Mouse (Mus musculus) neural tube, embryonic 14.5 days (tissue): ENCODE results near the gene Cpsf7. TPM values are rescaled to one million over a fixed set of nuclear protein-coding genes. Genes with fewer than 3 reads are reported as not detected.

Experiments used
- ATAC-seq: fragments of 200-750 bp; cut with Nextera tagmentation; 2 replicates; pipeline ENCODE4 v1.8.0; 2017; ENCODE audit warnings: low read depth, mild to moderate bottlenecking, moderate TSS enrichment, moderate library complexity
- H3K27ac ChIP-seq: fragments of 300-500 bp; sonication (generic); 2 replicates; pipeline ENCODE4 v1.5.1; 2014; ENCODE audit warnings: low read depth, mild to moderate bottlenecking, control low read depth, low read length, moderate library complexity, mixed read lengths
- H3K27me3 ChIP-seq: fragments of 300-500 bp; sonication (generic); 2 replicates; pipeline ENCODE4 v1.6.1; 2014; ENCODE audit warnings: low read length; ENCODE audit not compliant: control insufficient read depth, insufficient read depth
- H3K36me3 ChIP-seq: fragments of 300-500 bp; sonication (generic); 2 replicates; pipeline ENCODE4 v1.6.1; 2014; ENCODE audit warnings: low read length, mixed read lengths; ENCODE audit not compliant: control insufficient read depth, insufficient read depth
- H3K4me1 ChIP-seq: fragments of 300-500 bp; sonication (generic); 2 replicates; pipeline ENCODE4 v1.6.1; 2014; ENCODE audit warnings: low read length; ENCODE audit not compliant: control insufficient read depth, insufficient read depth
- H3K4me2 ChIP-seq: fragments of 300-500 bp; sonication (generic); 2 replicates; pipeline ENCODE4 v1.6.1; 2014; ENCODE audit warnings: mild to moderate bottlenecking, low read depth, low read length, control low read depth
- H3K4me3 ChIP-seq: fragments of 300-500 bp; sonication (generic); 2 replicates; pipeline ENCODE4 v1.5.1; 2014; ENCODE audit warnings: low read depth, low read length, control low read depth, mixed read lengths
- H3K9ac ChIP-seq: fragments of 300-500 bp; sonication (generic); replicated peaks from 2 replicates; pipeline ENCODE4 v1.6.1; 2014; ENCODE audit warnings: low read depth, mild to moderate bottlenecking, control low read depth, low read length, mixed read lengths
- H3K9me3 ChIP-seq: fragments of 300-500 bp; sonication (generic); 2 replicates; pipeline ENCODE4 v1.6.1; 2016; ENCODE audit warnings: low read length; ENCODE audit not compliant: control insufficient read depth
- WGBS: fragments of 180-500 bp; shearing (Covaris S2); extraction: QIAGEN DNeasy Blood & Tissue Kit; methylation state at CpG from one replicate; pipeline ENCODE4 v1.1.7; 2014; 5-methylcytosine and 5-hydroxymethylcytosine counted together
- polyA plus RNA-seq: library from polyadenylated mRNA; unstranded; fragments of >200 nt; fragmentation: Nextera tagmentation; extraction: Ambion mirVana; gene quantifications from 2 replicates; pipeline ENCODE4 v1.2.1, GENCODE M21; 2014

Cpsf7 gene
- polyA plus RNA-seq, 1 experiment from 2014 or later, result 61.7 TPM

DNA sequence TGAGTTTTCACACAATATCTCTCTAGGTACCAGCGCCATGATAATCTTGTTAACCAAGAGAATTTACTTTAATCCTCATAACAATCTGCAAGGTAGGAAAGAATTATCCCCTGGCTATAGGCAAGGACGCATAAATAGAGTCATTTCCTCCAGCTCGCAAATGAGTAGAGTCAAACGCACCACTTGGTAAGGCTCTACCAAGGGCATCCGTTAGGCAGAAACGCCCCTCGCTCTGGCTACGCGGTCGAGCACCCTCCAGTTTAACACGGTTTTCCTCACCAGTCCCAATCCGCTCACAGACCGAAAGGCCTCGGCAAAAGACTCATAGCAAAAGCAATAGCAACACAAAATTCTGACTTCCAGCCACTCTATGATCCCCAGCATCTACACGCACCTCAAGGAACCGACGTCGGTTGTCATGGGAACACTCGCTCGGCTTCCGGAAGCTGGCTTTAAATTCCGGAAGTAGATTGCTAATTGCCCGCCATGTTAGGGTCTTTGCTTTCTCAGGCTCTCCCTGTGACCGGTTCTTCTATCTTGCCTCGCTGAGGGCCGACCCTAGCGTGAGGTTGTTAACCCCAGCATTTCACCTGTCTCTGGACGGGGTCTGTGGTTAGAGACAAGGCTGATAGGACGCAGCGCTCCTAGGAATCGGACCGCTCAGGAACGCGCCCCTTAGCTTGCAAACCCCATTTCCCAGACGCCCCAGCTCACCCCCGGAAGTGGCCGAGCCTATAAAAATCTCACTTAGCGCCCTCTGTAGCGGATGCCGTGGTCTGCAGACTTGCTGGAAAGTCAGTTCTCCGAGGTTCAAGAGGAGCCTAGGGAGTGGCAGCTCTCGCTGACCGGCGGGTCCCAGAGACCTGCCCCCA lies 51.9 kb downstream of the Cpsf7 start, which contains the start of the genes Cyb561a3 and Tmem138:
TSS of gene Cyb561a3 (plus strand) at position 483 of the 872 bp plus-strand sequence.
TSS of gene Tmem138 (minus strand) at position 673 of the 872 bp plus-strand sequence.
- Histone ChIP-seq H3K4me1 (peaks cover 18% of the 10 kb centered on the region), H3K36me3 (peaks cover 9% of the 10 kb centered on the region; the same call in 1 of the 2 replicates), H3K9me3 (no peaks in the 10 kb centered on the region), H3K9ac (peak within 1 kb of the TSS; percentile 55), H3K27ac (peak within 1 kb of the TSS; percentile 82), H3K4me3 (peak within 1 kb of the TSS; percentile 66), H3K4me2 (peak within 1 kb of the TSS; percentile 56), H3K27me3 (no peaks in the 10 kb centered on the region)
- WGBS, result under 1% methylated on average over 44 of the region's 44 CpGs
- ATAC-seq, result peak; percentile 97

DNA sequence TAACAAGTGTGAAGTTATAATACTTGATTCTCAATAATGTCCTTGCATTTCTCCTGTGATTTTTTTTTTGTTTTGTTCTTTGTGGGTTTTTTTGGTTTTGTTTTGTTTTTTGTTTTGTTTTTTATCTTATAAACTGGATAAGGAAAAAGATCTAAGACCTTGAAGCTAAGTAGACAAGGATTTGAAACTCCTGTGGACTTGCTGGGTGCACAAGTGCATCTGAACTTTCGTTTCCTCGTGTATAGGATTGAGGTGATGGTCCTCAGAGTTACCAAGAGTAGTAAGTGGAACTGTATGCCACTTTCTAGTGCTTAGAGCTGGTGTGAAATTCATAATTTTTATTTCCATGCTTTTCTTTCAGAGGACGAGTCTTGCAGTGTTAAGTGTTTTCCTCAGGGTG lies 55.0 kb downstream of the Cpsf7 start:
- ATAC-seq, result no peak
- peaks cover 3% of the 10 kb centered on the region; the same call in 1 of the 2 replicates for H3K36me3 ChIP-seq
- no peaks in the 10 kb centered on the region for H3K9me3 ChIP-seq
- no peak overlapping the region for H3K27ac ChIP-seq
- no peaks in the 10 kb centered on the region for H3K27me3 ChIP-seq
- H3K4me2 ChIP-seq, result no peak overlapping the region
- peaks cover 18% of the 10 kb centered on the region for H3K4me1 ChIP-seq
- 89% methylated on average over 3 of the region's 3 CpGs for WGBS
- no peak overlapping the region for H3K4me3 ChIP-seq
- no peak overlapping the region for H3K9ac ChIP-seq

- ATAC-seq, result no peak
- Histone ChIP-seq H3K4me3 (no peak overlapping the region), H3K9me3 (no peaks in the 10 kb centered on the region), H3K4me2 (no peak overlapping the region), H3K9ac (no peak overlapping the region), H3K27me3 (no peaks in the 10 kb centered on the region), H3K36me3 (0 out of 2 replicates have a peak, but pooled peaks cover 3% of the 10 kb centered on the region), H3K4me1 (peaks cover 15% of the 10 kb centered on the region), H3K27ac (no peak overlapping the region)
- WGBS, result 87% methylated on average over 3 of the region's 3 CpGs
Measured at GRCm38 (mm10) chr19:10580761-10581160, 55.7 kb downstream of the Cpsf7 start.

- Histone ChIP-seq H3K4me1 (0 out of 2 replicates have a peak, but pooled peaks cover 8% of the 10 kb centered on the region), H3K27me3 (no peaks in the 10 kb centered on the region), H3K4me2 (no peak overlapping the region), H3K9me3 (no peaks in the 10 kb centered on the region), H3K4me3 (no peak overlapping the region), H3K9ac (no peak overlapping the region), H3K36me3 (0 out of 2 replicates have a peak, but pooled peaks cover 3% of the 10 kb centered on the region), H3K27ac (no peak overlapping the region)
- ATAC-seq, result no peak
- 88% methylated on average over 6 of the region's 6 CpGs for WGBS
Measured at GRCm38 (mm10) chr19:10581984-10582383, 56.9 kb downstream of the Cpsf7 start.

DNA sequence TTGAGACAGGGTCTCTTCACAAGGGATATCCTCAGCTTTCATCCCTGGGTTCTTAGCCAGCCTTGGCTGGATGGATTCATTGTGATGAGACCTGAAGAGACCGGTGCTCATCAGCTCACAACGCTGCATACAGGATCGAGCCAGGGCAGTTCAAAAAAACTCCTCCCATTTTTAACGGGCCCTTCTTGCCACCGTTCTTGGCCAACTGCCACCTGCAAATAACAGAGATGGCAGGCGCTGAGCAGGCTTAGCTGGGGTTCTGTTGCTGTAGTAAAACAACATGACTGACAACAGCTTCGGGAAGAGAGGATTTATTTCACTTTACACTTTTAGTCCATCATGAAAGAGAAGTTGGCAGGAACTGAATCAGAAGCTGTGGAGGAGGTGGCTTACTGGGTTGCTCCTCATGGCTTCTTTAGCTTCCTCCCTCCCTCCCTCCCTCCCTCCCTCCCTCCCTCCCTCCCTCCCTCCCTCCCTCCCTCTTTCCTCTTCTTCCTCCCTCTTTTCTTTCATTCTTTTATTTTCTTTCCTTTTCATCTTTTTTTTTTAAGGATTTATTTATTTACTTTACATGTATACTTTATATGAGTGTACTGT lies 58.6 kb downstream of the Cpsf7 start:
- Histone ChIP-seq H3K4me3 (no peak overlapping the region), H3K9me3 (no peaks in the 10 kb centered on the region), H3K27me3 (no peaks in the 10 kb centered on the region), H3K36me3 (peaks cover 7% of the 10 kb centered on the region; the same call in 1 of the 2 replicates), H3K27ac (no peak overlapping the region), H3K9ac (no peak overlapping the region), H3K4me1 (no peaks in the 10 kb centered on the region), H3K4me2 (no peak overlapping the region)
- ATAC-seq, result no peak
- WGBS, result 60% methylated on average over 7 of the region's 7 CpGs

DNA sequence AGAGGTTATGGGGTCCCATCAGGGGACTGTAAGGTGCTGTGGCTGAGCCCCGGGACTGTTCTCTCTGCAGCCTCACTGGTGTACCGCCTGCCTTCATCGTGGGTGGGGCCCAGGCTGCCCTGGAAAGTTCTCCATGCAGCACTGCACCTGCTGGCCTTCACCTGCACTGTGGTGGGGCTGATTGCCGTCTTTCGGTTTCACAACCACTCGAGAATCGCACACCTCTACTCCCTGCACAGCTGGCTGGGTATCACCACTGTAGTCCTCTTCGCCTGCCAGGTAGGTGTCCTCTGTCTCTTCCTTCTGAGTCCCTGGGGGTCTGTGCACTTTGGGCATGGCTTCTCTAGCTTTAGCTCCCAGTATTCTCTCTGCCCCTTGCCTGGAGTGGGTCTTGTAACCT lies 60.0 kb downstream of the Cpsf7 start:
- ATAC-seq, result no peak
- Histone ChIP-seq H3K27me3 (no peaks in the 10 kb centered on the region), H3K36me3 (peaks cover 7% of the 10 kb centered on the region; the same call in 1 of the 2 replicates), H3K4me2 (no peak overlapping the region), H3K4me1 (no peaks in the 10 kb centered on the region), H3K4me3 (no peak overlapping the region), H3K9ac (no peak overlapping the region), H3K27ac (no peak overlapping the region), H3K9me3 (no peaks in the 10 kb centered on the region)
- WGBS, result 91% methylated on average over 8 of the region's 8 CpGs

GRCm38 (mm10) chr19:10587231-10587630 lies 62.2 kb downstream of the Cpsf7 start:
- H3K4me3 ChIP-seq, result no peak overlapping the region
- H3K36me3 ChIP-seq, result peaks cover 7% of the 10 kb centered on the region; the same call in 1 of the 2 replicates
- no peaks in the 10 kb centered on the region for H3K27me3 ChIP-seq
- H3K27ac ChIP-seq, result no peak overlapping the region
- no peaks in the 10 kb centered on the region for H3K4me1 ChIP-seq
- no peak for ATAC-seq
- 89% methylated on average over 8 of the region's 8 CpGs for WGBS
- no peak overlapping the region for H3K9ac ChIP-seq
- no peak overlapping the region for H3K4me2 ChIP-seq
- no peaks in the 10 kb centered on the region for H3K9me3 ChIP-seq

DNA sequence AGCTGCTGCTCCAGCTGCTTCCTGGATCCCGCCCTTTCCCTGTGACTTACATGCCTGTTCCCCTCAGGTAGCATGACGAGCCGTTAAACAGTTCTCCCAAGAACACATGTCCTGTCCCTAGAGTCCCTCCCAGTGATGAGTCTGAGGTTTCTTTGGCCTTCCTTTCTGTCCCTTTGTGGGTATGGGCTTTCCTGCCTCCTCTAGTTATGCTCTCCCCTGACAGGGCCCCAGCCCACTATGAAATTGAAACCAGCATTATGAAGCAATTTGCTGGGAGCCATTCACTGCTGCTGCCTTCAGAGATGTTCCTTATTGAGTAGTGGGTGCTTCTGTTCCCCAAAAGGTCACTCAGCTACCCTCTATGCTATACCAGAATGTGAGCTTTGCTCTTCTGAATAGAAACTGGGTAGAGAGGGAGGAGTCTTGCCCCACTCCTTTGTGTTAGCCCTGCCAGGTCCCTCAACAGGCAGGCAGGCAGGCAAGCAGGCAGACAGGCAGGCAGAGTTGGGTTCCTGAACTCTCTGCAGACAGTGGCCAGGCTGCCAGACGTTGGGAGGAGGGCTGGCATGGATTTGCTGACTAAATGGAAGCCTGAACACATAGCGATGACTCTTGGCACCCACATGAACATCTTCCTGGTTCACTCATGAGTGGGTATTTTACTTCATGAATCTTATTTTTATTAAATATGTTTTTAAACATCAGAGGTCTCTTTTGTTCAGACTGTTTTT lies 64.2 kb downstream of the Cpsf7 start:
- Histone ChIP-seq H3K9ac (no peak overlapping the region), H3K9me3 (no peaks in the 10 kb centered on the region), H3K27me3 (no peaks in the 10 kb centered on the region), H3K36me3 (peaks cover 11% of the 10 kb centered on the region), H3K27ac (no peak overlapping the region), H3K4me1 (no peaks in the 10 kb centered on the region), H3K4me3 (no peak overlapping the region), H3K4me2 (no peak overlapping the region)
- 72% methylated on average over 5 of the region's 5 CpGs for WGBS
- no peak for ATAC-seq
